Mouse (Mus musculus) hematopoietic stem cell, adult 5-6 weeks (primary cell): ENCODE results near the gene Pafah1b1. TPM values are rescaled to one million over a fixed set of nuclear protein-coding genes. Genes with fewer than 3 reads are reported as not detected.

Source experiments
- ATAC-seq, 2 experiments: fragments of 125-278 bp in 1 of 2; replicated peaks in 1 of 2; 2 replicates each; pipeline ENCODE4 v1.8.0; 2016 to 2017; ENCODE audit warnings: inconsistent platforms in 2 of 2, mild to moderate bottlenecking in 2 of 2, moderate number of reproducible peaks in 2 of 2, low read depth in 1 of 2, moderate TSS enrichment in 1 of 2; ENCODE audit not compliant: low FRiP score in 2 of 2, poor library complexity in 2 of 2, severe bottlenecking in 2 of 2, insufficient read depth in 1 of 2, low TSS enrichment in 1 of 2
- total RNA-seq: library from RNA; stranded (forward); fragments of 172-1452, 232-1000 nt; gene quantifications from 2 replicates; pipeline ENCODE4 v1.2.3, GENCODE M21; 2017

Pafah1b1 gene
- total RNA-seq, 1 experiment from 2014 or later: 89.2 TPM

GRCm38 (mm10) chr11:74648676-74649075, 75.8 kb downstream of the Pafah1b1 start:
- ATAC-seq: 0 out of 4 replicates have a peak, but pooled peaks of 1 of the 2 experiments have one; percentile 4

GRCm38 (mm10) chr11:74647966-74648365, 76.5 kb downstream of the Pafah1b1 start:
- ATAC-seq: peak in 1 of 2 experiments; percentile 6; a peak in 1 of 4 replicates

- ATAC-seq: no peak
Observed at GRCm38 (mm10) chr11:74639628-74640027, 84.8 kb downstream of the Pafah1b1 start.

- ATAC-seq: no peak
Observed at GRCm38 (mm10) chr11:74638791-74639411, 85.6 kb downstream of the Pafah1b1 start.

GRCm38 (mm10) chr11:74637971-74638790, 86.3 kb downstream of the Pafah1b1 start:
- ATAC-seq: peak; percentile 52 to 74; a peak in 3 of 4 replicates

- ATAC-seq: no peak
Observed at GRCm38 (mm10) chr11:74637486-74637885, 87.0 kb downstream of the Pafah1b1 start.

- ATAC-seq: peak; percentile 44 to 72
Observed at GRCm38 (mm10) chr11:74634490-74635275, 89.8 kb downstream of the Pafah1b1 start.

GRCm38 (mm10) chr11:74631880-74632789, 92.3 kb downstream of the Pafah1b1 start:
- ATAC-seq: no peak

- no peak for ATAC-seq
Observed at GRCm38 (mm10) chr11:74627481-74627880, 97.0 kb downstream of the Pafah1b1 start.

- ATAC-seq: peak; percentile 27 to 51; a peak in 2 of 4 replicates
Observed at GRCm38 (mm10) chr11:74625333-74625732, 99.1 kb downstream of the Pafah1b1 start.

Other genes with a start within 250 kb of the Pafah1b1 start
- 2.1 and 3.5 TPM in 2 replicates for gene Rap1gap2, start 113.8 kb downstream of the Pafah1b1 start, total RNA-seq
- 0.05 TPM in 1 of 2 replicates, not detected in the other for gene Ccdc92b, start 105.1 kb downstream of the Pafah1b1 start, total RNA-seq
- gene Cluh, start 75.2 kb downstream of the Pafah1b1 start, total RNA-seq: 27.5 and 30.9 TPM in 2 replicates
- gene Mettl16, start 46.2 kb upstream of the Pafah1b1 start, total RNA-seq: 40.6 and 50.9 TPM in 2 replicates
- gene Mnt, start 106.2 kb upstream of the Pafah1b1 start, total RNA-seq: 6.3 and 8.3 TPM in 2 replicates
- 4.6 and 5.6 TPM in 2 replicates for gene Sgsm2, start 172.4 kb upstream of the Pafah1b1 start, total RNA-seq
- gene Tsr1, start 173.4 kb upstream of the Pafah1b1 start, total RNA-seq: 80.9 and 87.1 TPM in 2 replicates
- 59.6 and 87.5 TPM in 2 replicates for gene Smg6, start 201.2 kb upstream of the Pafah1b1 start, total RNA-seq
- gene Srr, start 201.3 kb upstream of the Pafah1b1 start, total RNA-seq: 8.5 and 9.0 TPM in 2 replicates